Mouse (Mus musculus) MEL (cell line): Measurements from ENCODE around the gene Prmt1.

ENCODE experiments used
- CTCF ChIP-seq, 3 experiments: IDR thresholded peaks in 2 of 3; conservative IDR thresholded peaks in 1 of 3; 2 replicates each; pipeline ENCODE4 v1.5.1; 2011 to 2012; ENCODE audit warnings: low read length in 3 of 3, low read depth in 2 of 3, mild to moderate bottlenecking in 2 of 3, improper control_type of control experiment in 1 of 3, inconsistent platforms in 1 of 3, mixed read lengths in 1 of 3, moderate library complexity in 1 of 3; ENCODE audit not compliant: control insufficient read depth in 1 of 3, insufficient read depth in 1 of 3, poor library complexity in 1 of 3, severe bottlenecking in 1 of 3
- EP300 ChIP-seq, 2 experiments: IDR thresholded peaks; 2 replicates each; pipeline ENCODE4 v1.6.1; 2011; ENCODE audit warnings: improper control_type of control experiment in 2 of 2, low read length in 2 of 2, low read depth in 1 of 2, mild to moderate bottlenecking in 1 of 2
- JUND ChIP-seq: IDR thresholded peaks from 2 replicates; pipeline ENCODE4 v1.6.1; 2011; ENCODE audit warnings: low read depth, mild to moderate bottlenecking, improper control_type of control experiment, low read length
- MYC ChIP-seq: IDR thresholded peaks from 2 replicates; pipeline ENCODE4 v1.6.1; 2011; ENCODE audit warnings: low read depth, mild to moderate bottlenecking, low read length, improper control_type of control experiment, moderate library complexity
- NRF1 ChIP-seq: IDR thresholded peaks from 2 replicates; pipeline ENCODE4 v1.6.1; 2014; ENCODE audit warnings: low read depth, mild to moderate bottlenecking, inconsistent platforms, low read length, improper control_type of control experiment, moderate library complexity; ENCODE audit not compliant: poor library complexity, insufficient read depth, severe bottlenecking
- POLR2A ChIP-seq, 2 experiments: IDR thresholded peaks; 2 replicates each; pipeline ENCODE4 v1.6.1; 2011 to 2012; ENCODE audit warnings: low read length in 2 of 2, mild to moderate bottlenecking in 2 of 2, control low read depth in 1 of 2, improper control_type of control experiment in 1 of 2, low read depth in 1 of 2, moderate library complexity in 1 of 2; ENCODE audit not compliant: control insufficient read depth in 1 of 2, insufficient read depth in 1 of 2, poor library complexity in 1 of 2
- POLR2AphosphoS2 ChIP-seq: IDR thresholded peaks from 2 replicates; pipeline ENCODE4 v1.6.1; 2011; ENCODE audit warnings: low read length, improper control_type of control experiment
- POLR2AphosphoS5 ChIP-seq: IDR thresholded peaks from 2 replicates; pipeline ENCODE4 v1.6.1; 2012; ENCODE audit warnings: low read depth, borderline replicate concordance, mild to moderate bottlenecking, inconsistent platforms, low read length, moderate library complexity, mixed read lengths
- TBP ChIP-seq: IDR thresholded peaks from 2 replicates; pipeline ENCODE4 v1.8.0; 2011; ENCODE audit warnings: low read depth, low read length, improper control_type of control experiment
- USF1 ChIP-seq: IDR thresholded peaks from 2 replicates; pipeline ENCODE4 v1.6.1; 2014; ENCODE audit warnings: low read depth, mild to moderate bottlenecking, inconsistent platforms, low read length, improper control_type of control experiment, moderate library complexity
- ZNF384 ChIP-seq: IDR thresholded peaks from 2 replicates; pipeline ENCODE4 v1.6.1; 2012; ENCODE audit warnings: low read depth, mild to moderate bottlenecking, inconsistent platforms, low read length, improper control_type of control experiment

DNA sequence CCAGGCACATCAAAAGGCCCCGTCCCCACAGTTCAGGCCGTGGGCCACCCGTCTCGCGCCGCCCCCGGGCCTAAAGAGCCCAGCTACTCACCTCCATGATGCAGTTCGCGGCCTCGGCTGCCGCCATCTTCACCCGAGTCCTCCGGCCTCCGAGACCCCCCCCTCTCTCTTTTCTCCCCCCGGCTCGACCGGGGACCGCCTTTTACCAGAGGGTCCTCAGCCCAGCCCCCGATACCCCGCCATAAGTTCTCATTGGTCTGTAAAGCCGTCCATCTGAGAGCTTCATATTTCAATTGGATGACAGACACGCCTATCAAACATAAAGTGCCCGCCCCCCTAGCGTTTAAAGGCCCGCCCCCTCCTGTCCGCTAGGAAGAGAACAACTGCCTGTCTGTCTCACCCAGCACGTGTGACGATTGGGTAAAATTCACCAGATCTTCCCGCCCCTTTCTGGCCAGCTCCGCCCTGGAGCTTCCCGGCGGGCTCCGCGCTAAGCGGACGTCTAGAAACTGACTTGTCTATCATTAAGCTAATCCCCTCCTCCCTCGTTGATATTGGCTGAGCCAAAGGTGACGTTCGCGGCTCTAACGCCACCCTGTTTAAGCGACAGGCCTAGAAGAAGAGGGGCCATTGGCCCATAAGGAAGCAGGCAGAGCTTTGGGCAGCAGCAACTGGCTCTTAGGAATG, at the start of gene Prmt1:
- TF ChIP-seq CTCF (IDR thresholded peaks at IDR 0.05 in 2 of 3, conservative IDR thresholded peaks at IDR 0.05 in 1 of 3; ENCODE audit: control insufficient read depth in 1 of 3, insufficient read depth in 1 of 3, low read depth in 2 of 3, low read length in 3 of 3, poor library complexity in 1 of 3, severe bottlenecking in 1 of 3) = no peak
- no peak for TF ChIP-seq EP300 (IDR thresholded peaks at IDR 0.05; ENCODE audit: low read depth in 1 of 2, low read length in 2 of 2)
- no peak for TF ChIP-seq ZNF384
- peak; percentile 71 for TF ChIP-seq TBP
- TF ChIP-seq POLR2AphosphoS2 = no peak
- TF ChIP-seq POLR2A (IDR thresholded peaks at IDR 0.05; ENCODE audit: control insufficient read depth in 1 of 2, insufficient read depth in 1 of 2, low read depth in 1 of 2, low read length in 2 of 2, poor library complexity in 1 of 2) = peak; percentile 50 to 79; a peak in 3 of 4 replicates
- TF ChIP-seq JUND = no peak
- TF ChIP-seq USF1 = peak; percentile 62
- 0 out of 2 replicates have a peak, but pooled peaks have one; percentile 26 for TF ChIP-seq NRF1
- no peak for TF ChIP-seq MYC
- no peak for TF ChIP-seq POLR2AphosphoS5
